Mouse (Mus musculus) bone marrow, adult 2 months (tissue): Measurements from ENCODE around the gene Tstd1.

Source experiments
- CTCF ChIP-seq: fragments of 200-500 bp; IDR thresholded peaks from 2 replicates; pipeline ENCODE4 v1.5.1; 2011; ENCODE audit warnings: low read length, control low read depth; ENCODE audit not compliant: control insufficient read depth, insufficient read depth
- POLR2A ChIP-seq: fragments of 200-500 bp; IDR thresholded peaks from 2 replicates; pipeline ENCODE4 v1.6.1; 2011; ENCODE audit warnings: low read depth, mild to moderate bottlenecking, control low read depth, low read length, borderline replicate concordance; ENCODE audit not compliant: control insufficient read depth

- no peak for TF ChIP-seq POLR2A
- TF ChIP-seq CTCF, result no peak
Observed at GRCm38 (mm10) chr1:171447692-171448091, 29.0 kb downstream of the Tstd1 start.
